ENCODE assay signal across 12 mouse cellular contexts in the genomic region with DNA sequence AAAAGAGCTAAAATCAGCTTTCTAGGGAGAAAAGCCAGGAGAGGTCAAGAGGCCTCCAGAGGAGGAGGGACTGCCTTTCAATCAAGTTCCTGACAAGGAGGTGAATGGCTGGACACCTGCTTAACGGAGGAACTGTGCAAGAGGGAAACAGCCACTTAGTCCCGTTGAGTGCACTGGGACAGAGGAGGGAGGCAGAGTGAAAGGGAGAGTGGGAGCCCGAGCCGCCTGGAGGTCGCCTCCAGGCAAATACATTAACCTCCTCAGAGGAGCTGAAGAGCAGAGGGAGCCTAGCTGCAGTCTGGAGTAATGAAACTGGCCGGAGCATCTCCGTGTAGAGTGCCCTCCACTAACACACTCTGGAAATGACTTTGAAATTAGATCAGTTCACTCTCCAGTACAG.
DNase-seq lines count a peak whose midpoint lies in the region; ATAC-seq and TF ChIP-seq lines count a peak whose summit lies in the region.
"Had no signal": no experiment of that assay in that cellular context is flagged by ENCODE, and none has a peak within 500 bp of the region (broad histone marks: within the 10 kb centered on the region; RNA-seq: fewer than 3 reads in every experiment).

No protein-coding gene starts in this region.

- peak; percentile 7 for DNase-seq in lung, postnatal 0 days (ENCODE audit: low spot score)
- no peak for DNase-seq in lung, postnatal 25 days (ENCODE audit: low spot score)
- peak; percentile 47 for DNase-seq in mesoderm, embryonic 11.5 days (ENCODE audit: low read depth, low spot score)
- peak; percentile 51 for DNase-seq in retina, embryonic 14.5 days (ENCODE audit: low spot score)
- DNase-seq in testis, postnatal 10 days (ENCODE audit: low spot score) = no peak
- DNase-seq in gastrocnemius, postnatal 4 days (ENCODE audit: low spot score in 2 of 2) = no peak
- DNase-seq in c-Kit-positive CD71-positive TER-119-positive erythroid progenitor cells, embryonic 14.5 days (ENCODE audit: low spot score) = no peak
- DNase-seq: cerebellum, adult 9-11 months; heart, postnatal 4 days; liver, postnatal 0 days had no signal

- no peak for TF ChIP-seq EP300 in lung, postnatal 0 days (IDR thresholded peaks at IDR 0.05)

- no peaks in the 10 kb centered on the region for H3K27me3 ChIP-seq in lung, postnatal 0 days (replicated peaks; ENCODE audit: insufficient read depth, low read length)
- peaks cover 5% of the 10 kb centered on the region; the same call in 1 of the 2 replicates for H3K27me3 ChIP-seq in forebrain, embryonic 13.5 days
- H3K27me3 ChIP-seq: CH12.LX had no signal

- no peaks in the 10 kb centered on the region for H3K9me3 ChIP-seq in lung, postnatal 0 days (ENCODE audit: low read length)
- no peaks in the 10 kb centered on the region for H3K9me3 ChIP-seq in forebrain, embryonic 13.5 days (replicated peaks)

- H3K4me2 ChIP-seq in lung, postnatal 0 days (replicated peaks; ENCODE audit: low read depth, low read length) = no peak overlapping the region
- 0 out of 2 replicates have a peak overlapping the region, but pooled peaks have one; percentile 2 for H3K4me2 ChIP-seq in forebrain, embryonic 13.5 days

- TF ChIP-seq CTCF in lung, postnatal 0 days (IDR thresholded peaks at IDR 0.05) = no peak

- WGBS in lung, postnatal 0 days = 8% methylated on average over 7 of the region's 7 CpGs
- WGBS in forebrain, embryonic 13.5 days = 2% methylated on average over 7 of the region's 7 CpGs

- H3K9ac ChIP-seq in lung, postnatal 0 days (replicated peaks; ENCODE audit: low read depth) = no peak overlapping the region
- H3K9ac ChIP-seq in forebrain, embryonic 13.5 days = 0 out of 2 replicates have a peak overlapping the region, but pooled peaks have one; percentile 5
- H3K9ac ChIP-seq: liver, postnatal 0 days had no signal

- no peak overlapping the region for H3K27ac ChIP-seq in lung, postnatal 0 days (ENCODE audit: low read length)
- no peak overlapping the region for H3K27ac ChIP-seq in forebrain, embryonic 13.5 days

- no peaks in the 10 kb centered on the region for H3K4me1 ChIP-seq in lung, postnatal 0 days (ENCODE audit: insufficient read depth, low read depth, low read length)
- H3K4me1 ChIP-seq in forebrain, embryonic 13.5 days = peaks cover 13% of the 10 kb centered on the region

- no peaks in the 10 kb centered on the region for H3K36me3 ChIP-seq in lung, postnatal 0 days (ENCODE audit: insufficient read depth, low read length)
- H3K36me3 ChIP-seq in forebrain, embryonic 13.5 days (ENCODE audit: poor library complexity, severe bottlenecking) = no peaks in the 10 kb centered on the region

- ATAC-seq in lung, postnatal 0 days = no peak
- peak; percentile 69; the same call in 1 of the 2 replicates for ATAC-seq in forebrain, embryonic 13.5 days
- ATAC-seq: liver, postnatal 0 days had no signal

- H3K4me3 ChIP-seq in lung, postnatal 0 days (ENCODE audit: low read depth, low read length) = no peak overlapping the region
- H3K4me3 ChIP-seq in forebrain, embryonic 13.5 days = no peak overlapping the region

Comparison
In these comparisons a context has a peak if more than half of its experiments do, and no peak if none do; other contexts are left out.
1. DNase-seq: peak in lung, postnatal 0 days (single experiment), mesoderm, embryonic 11.5 days (single experiment) and retina, embryonic 14.5 days (single experiment); none in lung, postnatal 25 days (single experiment), testis, postnatal 10 days (single experiment), gastrocnemius, postnatal 4 days (0 of 2) and c-Kit-positive CD71-positive TER-119-positive erythroid progenitor cells, embryonic 14.5 days (single experiment).